Mouse (Mus musculus) intestine, postnatal 0 days (tissue): ENCODE measurements around the gene Cops4. TPM values are rescaled to one million over a fixed set of nuclear protein-coding genes. Genes with fewer than 3 reads are reported as not detected.

Experiments
- ATAC-seq: fragments of 200-750 bp; cut with Nextera tagmentation; 2 replicates; pipeline ENCODE4 v1.8.0; 2017; ENCODE audit warnings: mild to moderate bottlenecking, moderate TSS enrichment, moderate library complexity
- H3K27ac ChIP-seq: fragments of 300-500 bp; sonication (generic); 2 replicates; pipeline ENCODE4 v1.5.1; 2014; ENCODE audit warnings: mild to moderate bottlenecking, low read depth, low read length, moderate library complexity
- H3K27me3 ChIP-seq: fragments of 300-500 bp; sonication (generic); replicated peaks from 2 replicates; pipeline ENCODE4 v1.6.1; 2014; ENCODE audit warnings: low read length, mixed read lengths; ENCODE audit not compliant: control insufficient read depth, insufficient read depth
- H3K36me3 ChIP-seq: fragments of 300-500 bp; sonication (generic); 2 replicates; pipeline ENCODE4 v1.6.1; 2014; ENCODE audit warnings: mild to moderate bottlenecking, moderate library complexity; ENCODE audit not compliant: control insufficient read depth, insufficient read depth
- H3K4me1 ChIP-seq: fragments of 300-500 bp; sonication (generic); replicated peaks from 2 replicates; pipeline ENCODE4 v1.6.1; 2014; ENCODE audit warnings: antibody characterized with exemption, low read length, mixed read lengths; ENCODE audit not compliant: control insufficient read depth, insufficient read depth
- H3K4me2 ChIP-seq: fragments of 300-500 bp; sonication (generic); replicated peaks from 2 replicates; pipeline ENCODE4 v1.6.1; 2014; ENCODE audit warnings: low read depth, mild to moderate bottlenecking, moderate library complexity
- H3K4me3 ChIP-seq: fragments of 300-500 bp; sonication (generic); 2 replicates; pipeline ENCODE4 v1.5.1; 2014; ENCODE audit warnings: low read depth, low read length
- H3K9ac ChIP-seq: fragments of 300-500 bp; sonication (generic); 2 replicates; pipeline ENCODE4 v1.6.1; 2014; ENCODE audit warnings: mild to moderate bottlenecking, low read depth, low read length
- H3K9me3 ChIP-seq: fragments of 300-500 bp; sonication (generic); 2 replicates; pipeline ENCODE4 v1.6.1; 2016; ENCODE audit warnings: mixed run types; ENCODE audit not compliant: control insufficient read depth
- CTCF ChIP-seq: sonication (generic); IDR thresholded peaks from 2 replicates; pipeline ENCODE4 v1.5.1; 2016; ENCODE audit warnings: low read depth, mild to moderate bottlenecking, control low read depth, antibody characterized with exemption, moderate library complexity
- WGBS: fragments of 180-500 bp; shearing (Covaris S2); extraction: QIAGEN DNeasy Blood & Tissue Kit; methylation state at CpG from one replicate; pipeline ENCODE4 v1.1.7; 2014; 5-methylcytosine and 5-hydroxymethylcytosine counted together
- polyA plus RNA-seq: library from polyadenylated mRNA; unstranded; fragments of >200 nt; fragmentation: Nextera tagmentation; extraction: Ambion mirVana; gene quantifications from 2 replicates; pipeline ENCODE4 v1.2.1, GENCODE M21; 2015

The Cops4 gene
- polyA plus RNA-seq, 1 experiment from 2014 or later = 76.9 TPM

DNA sequence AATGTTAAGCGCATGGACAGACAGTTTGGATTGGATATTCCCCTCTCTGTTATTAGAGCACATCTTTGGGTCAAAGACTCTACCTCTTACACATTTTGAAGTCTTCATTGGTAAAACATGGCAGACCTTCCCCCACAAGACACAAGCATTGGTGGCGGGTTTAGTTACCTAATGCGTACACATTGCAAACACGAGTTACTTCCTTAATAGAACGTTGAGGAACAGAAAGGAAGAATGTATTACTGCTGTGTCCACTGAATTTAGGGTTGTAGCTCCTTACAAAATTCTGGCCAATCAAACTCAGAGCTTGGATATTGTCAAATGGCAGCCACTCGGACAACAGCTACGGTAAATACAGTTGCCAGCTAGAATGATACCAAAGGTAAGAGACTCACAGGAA, 41.2 kb downstream of the Cops4 start:
- H3K4me3 ChIP-seq = no peak overlapping the region
- peaks cover 92% of the 10 kb centered on the region for H3K36me3 ChIP-seq
- no peaks in the 10 kb centered on the region for H3K9me3 ChIP-seq
- ATAC-seq = no peak
- H3K27ac ChIP-seq = no peak overlapping the region
- no peaks in the 10 kb centered on the region for H3K27me3 ChIP-seq
- H3K4me1 ChIP-seq = no peaks in the 10 kb centered on the region
- no peak overlapping the region for H3K9ac ChIP-seq
- H3K4me2 ChIP-seq = no peak overlapping the region
- TF ChIP-seq CTCF = no peak
- WGBS = 90% methylated on average over 7 of the region's 7 CpGs

GRCm38 (mm10) chr5:100562702-100563101, 44.6 kb downstream of the Cops4 start:
- no peak for ATAC-seq
- Histone ChIP-seq H3K27me3 (no peaks in the 10 kb centered on the region), H3K36me3 (peaks cover 60% of the 10 kb centered on the region), H3K4me2 (no peak overlapping the region), H3K9me3 (no peaks in the 10 kb centered on the region), H3K9ac (no peak overlapping the region), H3K27ac (no peak overlapping the region), H3K4me3 (no peak overlapping the region), H3K4me1 (0 out of 2 replicates have a peak, but pooled peaks cover 2% of the 10 kb centered on the region)
- 86% methylated on average over 9 of the region's 9 CpGs for WGBS
- TF ChIP-seq CTCF = no peak

DNA sequence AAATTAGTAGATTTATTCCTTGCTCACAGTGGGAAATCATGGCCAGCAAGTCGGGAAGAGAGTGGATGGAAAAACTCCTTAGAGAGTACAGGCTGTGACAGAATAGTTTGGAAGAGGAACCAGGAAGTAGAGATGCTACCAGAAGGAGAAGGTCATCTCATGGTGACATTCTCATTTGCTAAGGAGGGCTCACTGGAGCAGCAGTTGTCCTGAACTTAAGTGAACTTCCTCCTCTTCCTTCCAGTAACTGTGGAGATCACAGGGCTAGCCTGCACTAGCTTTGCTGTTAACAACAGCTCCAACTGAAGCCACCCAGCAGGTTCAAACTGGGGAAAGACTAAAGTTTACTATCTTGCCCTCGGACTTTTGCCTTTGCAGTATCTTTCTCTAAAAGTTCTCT, 48.7 kb downstream of the Cops4 start:
- no peak overlapping the region for H3K9ac ChIP-seq
- H3K36me3 ChIP-seq = peaks cover 22% of the 10 kb centered on the region
- TF ChIP-seq CTCF = no peak
- 39% methylated on average over 2 of the region's 2 CpGs for WGBS
- peak; percentile 20 for ATAC-seq
- H3K9me3 ChIP-seq = no peaks in the 10 kb centered on the region
- 0 out of 2 replicates have a peak, but pooled peaks cover 2% of the 10 kb centered on the region for H3K4me1 ChIP-seq
- peak overlapping the region; percentile 70 for H3K4me2 ChIP-seq
- no peak overlapping the region for H3K4me3 ChIP-seq
- peak overlapping the region; percentile 50 for H3K27ac ChIP-seq
- H3K27me3 ChIP-seq = no peaks in the 10 kb centered on the region

DNA sequence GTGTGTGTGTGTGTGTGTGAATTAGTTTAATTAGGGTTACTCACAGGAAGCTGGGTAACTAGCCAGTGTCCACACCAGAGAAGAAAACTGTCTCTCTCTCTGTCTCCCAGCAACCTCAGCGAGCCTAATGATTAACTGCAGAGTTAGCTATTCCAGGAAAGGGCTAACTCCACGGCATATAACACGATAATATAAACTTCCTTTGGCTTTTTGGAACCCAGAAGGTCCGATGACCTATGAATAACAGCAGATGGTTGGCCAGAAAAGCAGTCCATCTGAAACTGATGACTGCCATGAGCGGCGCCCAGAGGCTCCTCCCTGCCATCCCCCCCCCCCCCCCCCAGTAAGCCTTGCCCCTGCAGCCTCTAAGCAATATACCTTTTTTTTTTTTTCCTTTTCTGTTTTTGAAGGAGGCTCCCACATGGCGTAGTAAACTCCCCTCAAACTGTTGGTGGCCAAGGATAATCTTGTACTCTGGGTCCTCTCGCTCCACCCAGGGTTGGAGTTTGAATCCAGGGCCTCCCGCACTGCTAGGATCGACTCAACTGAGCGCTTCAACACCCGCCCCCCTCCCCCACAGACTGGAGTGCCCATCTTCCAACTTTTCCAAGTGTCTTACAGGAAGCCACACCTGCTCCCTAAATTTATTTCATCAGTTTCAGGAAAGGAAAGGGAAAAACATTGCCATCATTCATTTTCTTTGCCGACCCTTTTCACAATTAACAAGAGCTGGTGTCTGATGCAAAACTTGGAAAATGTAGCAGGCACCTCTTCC, 49.3 kb downstream of the Cops4 start:
- H3K27me3 ChIP-seq = no peaks in the 10 kb centered on the region
- H3K27ac ChIP-seq = peak overlapping the region; percentile 80
- peak; percentile 35 for ATAC-seq
- H3K4me3 ChIP-seq = peak overlapping the region; percentile 20
- H3K36me3 ChIP-seq = peaks cover 19% of the 10 kb centered on the region
- no peaks in the 10 kb centered on the region for H3K9me3 ChIP-seq
- TF ChIP-seq CTCF = no peak
- H3K9ac ChIP-seq = no peak overlapping the region
- H3K4me2 ChIP-seq = peak overlapping the region; percentile 70
- WGBS = 13% methylated on average over 13 of the region's 13 CpGs
- H3K4me1 ChIP-seq = 0 out of 2 replicates have a peak, but pooled peaks cover 2% of the 10 kb centered on the region

- no peak for TF ChIP-seq CTCF
Measured at GRCm38 (mm10) chr5:100568177-100568576, 50.1 kb downstream of the Cops4 start.

DNA sequence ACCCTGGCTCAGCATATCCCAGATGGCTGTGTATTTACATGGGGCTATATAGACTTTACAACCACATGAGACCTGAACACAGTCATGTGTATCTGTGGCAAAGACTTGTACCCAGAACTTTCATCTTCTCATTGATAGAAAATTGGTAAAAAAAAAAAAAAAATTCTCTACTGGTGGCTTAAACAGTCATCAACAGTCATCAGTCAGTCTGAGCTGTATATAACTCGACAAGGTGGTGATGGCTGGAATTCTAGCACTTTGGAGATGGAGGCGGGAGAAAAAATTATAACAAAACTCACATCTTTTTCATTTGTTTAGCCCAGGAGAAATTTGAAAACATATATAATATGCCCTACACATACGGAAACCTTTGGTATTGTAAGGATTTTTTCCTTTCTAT, 50.7 kb downstream of the Cops4 start:
- peak overlapping the region; percentile 80; the same call in 1 of the 2 replicates for H3K27ac ChIP-seq
- 0 out of 2 replicates have a peak overlapping the region, but pooled peaks have one; percentile 62 for H3K9ac ChIP-seq
- no peaks in the 10 kb centered on the region for H3K9me3 ChIP-seq
- H3K27me3 ChIP-seq = no peaks in the 10 kb centered on the region
- peak overlapping the region; percentile 70 for H3K4me2 ChIP-seq
- 0 out of 2 replicates have a peak, but pooled peaks cover 5% of the 10 kb centered on the region for H3K4me1 ChIP-seq
- TF ChIP-seq CTCF = no peak
- ATAC-seq = no peak
- peaks cover 5% of the 10 kb centered on the region for H3K36me3 ChIP-seq
- 63% methylated on average over 3 of the region's 3 CpGs for WGBS
- H3K4me3 ChIP-seq = peak overlapping the region; percentile 55

More at GRCm38 (mm10) chr5:100568177-100568576, 50.1 kb downstream of the Cops4 start:
- Histone ChIP-seq H3K27me3 (no peaks in the 10 kb centered on the region), H3K9ac (0 out of 2 replicates have a peak overlapping the region, but pooled peaks have one; percentile 62), H3K9me3 (no peaks in the 10 kb centered on the region), H3K4me1 (0 out of 2 replicates have a peak, but pooled peaks cover 5% of the 10 kb centered on the region), H3K36me3 (peaks cover 12% of the 10 kb centered on the region), H3K27ac (peak overlapping the region; percentile 80), H3K4me3 (peak overlapping the region; percentile 20), H3K4me2 (peak overlapping the region; percentile 70)
- 21% methylated on average over 8 of the region's 8 CpGs for WGBS
- peak; percentile 52 for ATAC-seq
